Mouse (Mus musculus): ENCODE measurements around the gene Olfr723.
"Not testable (repeated sequence)": the region's sequence is repeated elsewhere in the genome, so short reads cannot be mapped to it uniquely, and the experiment has no call there.

The Olfr723 gene

GRCm38 (mm10) chr14:49931687-49932086 is at the start of gene Olfr723:
Olfr723 (minus strand) TSS chr14:49931787.
- DNase-seq (ENCODE audit: low spot score in 2 of 2) = not testable (repeated sequence)

GRCm38 (mm10) chr14:49963174-49963573 is 31.6 kb upstream of the Olfr723 start, which contains the start of gene Olfr724:
Olfr724 (minus strand) TSS chr14:49963274.
- not testable (repeated sequence) for DNase-seq (ENCODE audit: low spot score in 2 of 2)

GRCm38 (mm10) chr14:49955890-49956289 is 24.3 kb upstream of the Olfr723 start:
- DNase-seq (ENCODE audit: low spot score in 2 of 2) = no peak

- DNase-seq (ENCODE audit: low spot score in 2 of 2) = no peak
Observed at GRCm38 (mm10) chr14:49901899-49902298, 29.7 kb downstream of the Olfr723 start, which contains the start of gene Olfr722. Olfr722 (minus strand) TSS chr14:49901999.
